Mouse (Mus musculus) lung, postnatal 0 days (tissue): ENCODE results near the gene Hoxb3. TPM values are rescaled to one million over a fixed set of nuclear protein-coding genes. Genes with fewer than 3 reads are reported as not detected.

Experiments
- ATAC-seq: fragments of 200-750 bp; cut with Nextera tagmentation; 2 replicates; pipeline ENCODE4 v1.8.0; 2017; ENCODE audit warnings: moderate library complexity
- DNase-seq: peaks from one replicate; pipeline ENCODE4 v3.0.0-alpha.2; 2016; ENCODE audit warnings: low spot score
- H3K27ac ChIP-seq: fragments of 300-500 bp; sonication (generic); 2 replicates; pipeline ENCODE4 v1.5.1; 2014; ENCODE audit warnings: antibody characterized with exemption, mild to moderate bottlenecking, low read length, mixed read lengths
- H3K27me3 ChIP-seq: fragments of 300-500 bp; sonication (generic); replicated peaks from 2 replicates; pipeline ENCODE4 v1.6.1; 2014; ENCODE audit warnings: low read length, mixed read lengths; ENCODE audit not compliant: insufficient read depth
- H3K36me3 ChIP-seq: fragments of 300-500 bp; sonication (generic); 2 replicates; pipeline ENCODE4 v1.6.1; 2014; ENCODE audit warnings: low read length, mixed read lengths; ENCODE audit not compliant: insufficient read depth
- H3K4me1 ChIP-seq: fragments of 300-500 bp; sonication (generic); 2 replicates; pipeline ENCODE4 v1.6.1; 2014; ENCODE audit warnings: antibody characterized with exemption, low read depth, low read length, mixed read lengths; ENCODE audit not compliant: insufficient read depth
- H3K4me2 ChIP-seq: fragments of 300-500 bp; sonication (generic); replicated peaks from 2 replicates; pipeline ENCODE4 v1.6.1; 2014; ENCODE audit warnings: low read depth, mild to moderate bottlenecking, low read length, moderate library complexity, mixed read lengths
- H3K4me3 ChIP-seq: fragments of 300-500 bp; sonication (generic); 2 replicates; pipeline ENCODE4 v1.5.1; 2014; ENCODE audit warnings: low read depth, low read length
- H3K9ac ChIP-seq: fragments of 300-500 bp; sonication (generic); replicated peaks from 2 replicates; pipeline ENCODE4 v1.6.1; 2014; ENCODE audit warnings: low read depth, mild to moderate bottlenecking
- H3K9me3 ChIP-seq: fragments of 300-500 bp; sonication (generic); 2 replicates; pipeline ENCODE4 v1.6.1; 2016; ENCODE audit warnings: low read length, mixed read lengths
- CTCF ChIP-seq: IDR thresholded peaks from 2 replicates; pipeline ENCODE4 v1.5.1; 2016; ENCODE audit warnings: antibody characterized with exemption, mild to moderate bottlenecking
- EP300 ChIP-seq: IDR thresholded peaks from 2 replicates; pipeline ENCODE4 v1.6.1; 2016; ENCODE audit warnings: antibody characterized with exemption, mild to moderate bottlenecking, control low read depth
- WGBS: fragments of 180-500 bp; shearing (Covaris S2); extraction: QIAGEN DNeasy Blood & Tissue Kit; methylation state at CpG from one replicate; pipeline ENCODE4 v1.1.7; 2014; 5-methylcytosine and 5-hydroxymethylcytosine counted together
- polyA plus RNA-seq: library from polyadenylated mRNA; unstranded; fragments of >200 nt; fragmentation: Nextera tagmentation; extraction: Ambion mirVana; gene quantifications from 2 replicates; pipeline ENCODE4 v1.2.1, GENCODE M21; 2015

Hoxb3 gene
- polyA plus RNA-seq, 1 experiment from 2014 or later, result 1.5 TPM

DNA sequence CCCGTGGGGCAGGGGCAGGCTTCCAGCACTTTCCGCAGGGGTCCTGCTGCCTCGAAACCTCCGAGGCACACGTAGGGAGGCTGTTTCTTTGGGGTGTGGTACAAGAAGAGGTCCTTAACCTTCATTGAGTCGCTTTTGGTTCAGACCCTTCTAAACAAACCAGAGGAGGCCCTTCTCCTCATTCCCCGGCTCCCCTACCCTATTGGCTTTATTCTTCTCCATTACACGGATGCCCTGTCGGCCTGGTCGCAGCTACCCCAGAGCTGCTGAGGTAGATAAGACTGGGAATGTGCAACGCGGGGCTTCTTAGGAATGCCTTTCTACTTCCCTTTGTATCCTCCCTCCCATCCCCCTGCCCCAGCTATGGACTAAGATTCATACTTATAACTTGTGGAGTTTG, 3.6 kb downstream of the Hoxb3 start:
- H3K36me3 ChIP-seq, result no peaks in the 10 kb centered on the region
- TF ChIP-seq CTCF, result no peak
- TF ChIP-seq EP300, result no peak
- 14% methylated on average over 12 of the region's 12 CpGs for WGBS
- peak overlapping the region; percentile 22 for H3K4me3 ChIP-seq
- H3K9ac ChIP-seq, result peak overlapping the region; percentile 46
- no peaks in the 10 kb centered on the region for H3K4me1 ChIP-seq
- peak overlapping the region; percentile 82 for H3K27ac ChIP-seq
- H3K4me2 ChIP-seq, result peak overlapping the region; percentile 52
- H3K9me3 ChIP-seq, result no peaks in the 10 kb centered on the region
- ATAC-seq (no peak), DNase-seq (no peak)
- H3K27me3 ChIP-seq, result 0 out of 2 replicates have a peak, but pooled peaks cover 4% of the 10 kb centered on the region

DNA sequence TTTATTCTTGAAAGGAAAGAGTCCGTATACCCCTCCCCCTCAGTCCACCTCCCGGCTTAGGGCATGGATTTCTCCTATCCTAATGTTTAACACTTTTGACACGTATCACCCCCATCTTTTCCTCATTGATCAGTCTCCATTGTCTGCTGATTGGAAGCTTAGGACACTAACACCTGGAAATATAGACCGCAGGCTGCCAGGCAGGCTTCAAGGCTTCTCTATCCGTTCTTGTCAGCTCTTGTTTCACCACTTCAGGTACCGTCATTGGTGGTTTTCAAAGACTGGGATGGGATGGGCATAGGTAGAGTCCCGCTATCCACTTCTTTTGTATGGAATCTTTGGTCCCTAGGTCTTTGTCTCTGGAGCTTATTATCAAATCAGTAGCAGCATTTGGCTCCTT, 4.0 kb downstream of the Hoxb3 start:
- TF ChIP-seq EP300, result no peak
- TF ChIP-seq CTCF, result no peak
- Histone ChIP-seq H3K36me3 (no peaks in the 10 kb centered on the region), H3K9ac (no peak overlapping the region), H3K4me3 (peak overlapping the region; percentile 22; the same call in 1 of the 2 replicates), H3K4me2 (peak overlapping the region; percentile 52), H3K27me3 (0 out of 2 replicates have a peak, but pooled peaks cover 4% of the 10 kb centered on the region), H3K27ac (peak overlapping the region; percentile 82), H3K4me1 (no peaks in the 10 kb centered on the region), H3K9me3 (no peaks in the 10 kb centered on the region)
- 18% methylated on average over 7 of the region's 7 CpGs for WGBS
- ATAC-seq (no peak), DNase-seq (no peak)

DNA sequence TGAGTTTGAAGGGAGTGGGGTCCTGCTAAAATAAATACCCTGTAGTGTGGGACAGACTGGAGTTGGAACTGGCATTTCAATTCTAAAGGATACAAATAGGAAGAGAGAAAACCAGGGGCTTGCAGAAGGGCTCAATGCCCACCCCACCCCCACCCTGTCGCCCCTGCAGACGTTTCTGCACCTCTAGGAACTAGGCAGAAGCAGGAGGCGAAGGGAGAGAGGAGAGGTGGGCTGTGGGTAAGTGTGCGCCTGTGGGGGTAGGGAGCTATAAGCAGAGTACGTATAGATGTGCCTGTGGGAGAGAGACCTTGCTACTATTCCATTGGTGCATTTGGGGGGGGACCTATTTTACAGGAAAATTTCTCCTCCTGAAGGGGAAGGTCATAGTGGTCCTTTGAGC, 4.6 kb downstream of the Hoxb3 start:
- Histone ChIP-seq H3K9me3 (no peaks in the 10 kb centered on the region), H3K36me3 (no peaks in the 10 kb centered on the region), H3K9ac (no peak overlapping the region), H3K4me2 (peak overlapping the region; percentile 52), H3K4me3 (no peak overlapping the region; the same call in 1 of the 2 replicates), H3K4me1 (no peaks in the 10 kb centered on the region), H3K27me3 (0 out of 2 replicates have a peak, but pooled peaks cover 4% of the 10 kb centered on the region), H3K27ac (0 out of 2 replicates have a peak overlapping the region, but pooled peaks have one; percentile 82)
- ATAC-seq (no peak), DNase-seq (no peak)
- 42% methylated on average over 5 of the region's 5 CpGs for WGBS
- TF ChIP-seq CTCF (no peak), EP300 (no peak)

DNA sequence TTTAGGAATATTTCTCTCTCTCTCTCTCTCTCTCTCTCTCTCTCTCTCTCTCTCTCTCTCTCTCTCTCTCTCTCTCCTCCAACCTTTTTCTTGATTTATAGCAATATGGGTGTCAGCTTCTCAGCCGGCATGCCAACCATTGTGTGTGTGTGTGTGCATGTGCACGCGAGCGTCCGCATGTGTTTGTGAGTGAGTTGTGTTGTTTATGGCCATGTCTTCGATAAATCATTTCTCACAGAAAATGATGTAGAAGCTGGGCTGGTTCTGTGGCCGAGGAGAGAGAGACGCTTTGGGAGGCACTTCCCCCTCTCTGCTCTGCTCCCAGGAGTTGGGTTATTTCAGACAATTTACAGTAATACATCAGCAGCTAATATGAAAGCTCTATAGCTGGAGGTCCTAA, 5.5 kb downstream of the Hoxb3 start:
- no peak overlapping the region for H3K4me3 ChIP-seq
- no peaks in the 10 kb centered on the region for H3K9me3 ChIP-seq
- TF ChIP-seq CTCF (no peak), EP300 (no peak)
- H3K36me3 ChIP-seq, result no peaks in the 10 kb centered on the region
- ATAC-seq (no peak), DNase-seq (no peak)
- H3K27me3 ChIP-seq, result 0 out of 2 replicates have a peak, but pooled peaks cover 4% of the 10 kb centered on the region
- no peaks in the 10 kb centered on the region for H3K4me1 ChIP-seq
- WGBS, result 33% methylated on average over 8 of the region's 8 CpGs
- peak overlapping the region; percentile 82 for H3K27ac ChIP-seq
- H3K9ac ChIP-seq, result no peak overlapping the region
- peak overlapping the region; percentile 52; the same call in 1 of the 2 replicates for H3K4me2 ChIP-seq

DNA sequence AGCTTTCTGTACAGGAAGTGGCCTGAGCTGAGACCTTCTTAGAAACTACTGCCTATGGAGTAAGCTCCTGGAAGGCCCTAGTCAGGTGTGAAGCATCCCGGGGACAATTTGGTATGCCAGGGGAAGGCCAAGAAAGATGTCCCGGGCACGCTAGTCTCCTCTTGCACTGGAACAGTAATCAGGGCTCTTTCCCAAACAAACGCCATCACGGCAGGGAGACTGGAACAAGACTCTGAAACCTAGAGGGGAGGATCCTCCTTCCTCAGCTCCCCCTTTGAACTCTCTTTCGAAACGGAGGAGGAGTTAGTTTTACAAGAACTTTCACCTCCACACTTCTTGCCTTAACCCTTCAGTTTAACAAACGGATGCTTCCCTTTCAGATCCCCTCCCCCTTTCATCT, 9.0 kb downstream of the Hoxb3 start:
- peaks cover 7% of the 10 kb centered on the region; the same call in 1 of the 2 replicates for H3K27me3 ChIP-seq
- peak overlapping the region; percentile 63 for H3K4me2 ChIP-seq
- no peak overlapping the region for H3K9ac ChIP-seq

DNA sequence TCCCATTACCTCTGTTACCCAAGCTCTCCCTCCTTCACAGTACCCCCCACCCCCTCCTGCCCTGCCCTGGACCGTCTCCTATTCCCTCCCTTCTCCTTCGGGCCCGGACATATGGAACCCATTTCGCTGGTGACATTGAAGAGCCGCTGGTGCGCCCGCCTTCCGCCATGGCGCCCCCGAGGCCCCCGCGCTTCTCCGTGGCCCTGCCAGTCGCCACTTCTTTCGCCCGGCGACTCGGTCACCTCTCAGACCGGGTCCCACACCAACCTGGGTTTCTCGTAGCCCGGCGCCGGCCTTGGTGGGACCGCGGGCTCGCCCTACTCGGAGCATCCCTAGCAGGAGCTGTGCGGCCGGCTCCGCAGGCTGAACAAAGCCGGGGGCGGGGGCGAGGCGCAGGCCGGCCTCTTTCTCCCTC, 9.5 kb downstream of the Hoxb3 start:
- ATAC-seq (peak; percentile 76), DNase-seq (peak; percentile 71)
- TF ChIP-seq EP300 (no peak), CTCF (no peak)
- peaks cover 7% of the 10 kb centered on the region; the same call in 1 of the 2 replicates for H3K27me3 ChIP-seq
- H3K4me1 ChIP-seq, result peaks cover 7% of the 10 kb centered on the region; the same call in 1 of the 2 replicates
- no peaks in the 10 kb centered on the region for H3K9me3 ChIP-seq
- H3K27ac ChIP-seq, result peak overlapping the region; percentile 88
- no peaks in the 10 kb centered on the region for H3K36me3 ChIP-seq
- H3K4me3 ChIP-seq, result peak overlapping the region; percentile 49
- H3K4me2 ChIP-seq, result peak overlapping the region; percentile 63
- WGBS, result 5% methylated on average over 33 of the region's 35 CpGs
- peak overlapping the region; percentile 50; the same call in 1 of the 2 replicates for H3K9ac ChIP-seq

More for the DNA sequence above, 9.0 kb downstream of the Hoxb3 start:
- peak overlapping the region; percentile 49; the same call in 1 of the 2 replicates for H3K4me3 ChIP-seq
- 22% methylated on average over 8 of the region's 8 CpGs for WGBS
- H3K9me3 ChIP-seq, result no peaks in the 10 kb centered on the region
- no peaks in the 10 kb centered on the region for H3K36me3 ChIP-seq
- peak overlapping the region; percentile 88 for H3K27ac ChIP-seq
- TF ChIP-seq CTCF, result no peak
- no peak for TF ChIP-seq EP300
- H3K4me1 ChIP-seq, result peaks cover 7% of the 10 kb centered on the region; the same call in 1 of the 2 replicates
- peak; percentile 66 for ATAC-seq
- DNase-seq, result peak; percentile 85
